Mouse (Mus musculus) C2C12 (cell line): ENCODE results near the gene Msrb3. TPM values are rescaled to one million over a fixed set of nuclear protein-coding genes. Genes with fewer than 3 reads are reported as not detected.

ENCODE experiments used
- H3K27me3 ChIP-seq: one replicate; pipeline ENCODE4 v1.6.1; 2011; ENCODE audit not compliant: control insufficient read depth, insufficient read depth, insufficient read length
- H3K36me3 ChIP-seq: one replicate; pipeline ENCODE4 v1.6.1; 2011; ENCODE audit not compliant: control insufficient read depth, insufficient read depth
- H3K4me3 ChIP-seq: one replicate; pipeline ENCODE4 v1.5.1; 2011; ENCODE audit warnings: mild to moderate bottlenecking, control low read depth; ENCODE audit not compliant: poor library complexity, insufficient read depth, severe bottlenecking
- H3K79me2 ChIP-seq: one replicate; pipeline ENCODE4 v1.6.1; 2011; ENCODE audit not compliant: control insufficient read depth, insufficient read depth
- H3K79me3 ChIP-seq: one replicate; pipeline ENCODE4 v1.6.1; 2011; ENCODE audit warnings: low read depth, control low read depth
- H3ac ChIP-seq: one replicate; pipeline ENCODE3; 2011; ENCODE audit warnings: low read depth; ENCODE audit not compliant: control insufficient read depth, insufficient read length
- CEBPB ChIP-seq: IDR thresholded peaks from one replicate; pipeline ENCODE4 v1.6.1; 2011; ENCODE audit warnings: low read depth, mild to moderate bottlenecking, control low read depth, moderate library complexity
- CTCF ChIP-seq: IDR thresholded peaks from one replicate; pipeline ENCODE4 v1.5.1; 2011; ENCODE audit not compliant: control insufficient read depth, insufficient read depth, insufficient read length
- FOSL1 ChIP-seq: IDR thresholded peaks from one replicate; pipeline ENCODE4 v1.8.0; 2011; ENCODE audit warnings: mild to moderate bottlenecking, low read length; ENCODE audit not compliant: poor library complexity, insufficient read depth, severe bottlenecking
- MAX ChIP-seq: IDR thresholded peaks from one replicate; pipeline ENCODE4 v1.6.1; 2011; ENCODE audit warnings: mild to moderate bottlenecking, control low read depth
- MYOD1 ChIP-seq: IDR thresholded peaks from one replicate; pipeline ENCODE4 v1.6.1; 2011; ENCODE audit warnings: low read depth; ENCODE audit not compliant: control insufficient read depth, insufficient read length
- MYOG ChIP-seq: IDR thresholded peaks from one replicate; pipeline ENCODE4 v1.6.1; 2011; ENCODE audit not compliant: control insufficient read depth, insufficient read length; ENCODE audit errors: extremely low read depth
- USF1 ChIP-seq: IDR thresholded peaks from one replicate; pipeline ENCODE4 v1.6.1; 2011; ENCODE audit warnings: low read depth, mild to moderate bottlenecking, control low read depth, moderate library complexity
- polyA plus RNA-seq: library from polyadenylated mRNA; unstranded; fragments of >200 nt; fragmentation: generic; extraction: Trizol; gene quantifications from one replicate; pipeline ENCODE4 v1.2.1, GENCODE M21; 2012; ENCODE audit warnings: missing spikeins

The Msrb3 gene
- polyA plus RNA-seq, 1 experiment, result 13.3 TPM

DNA sequence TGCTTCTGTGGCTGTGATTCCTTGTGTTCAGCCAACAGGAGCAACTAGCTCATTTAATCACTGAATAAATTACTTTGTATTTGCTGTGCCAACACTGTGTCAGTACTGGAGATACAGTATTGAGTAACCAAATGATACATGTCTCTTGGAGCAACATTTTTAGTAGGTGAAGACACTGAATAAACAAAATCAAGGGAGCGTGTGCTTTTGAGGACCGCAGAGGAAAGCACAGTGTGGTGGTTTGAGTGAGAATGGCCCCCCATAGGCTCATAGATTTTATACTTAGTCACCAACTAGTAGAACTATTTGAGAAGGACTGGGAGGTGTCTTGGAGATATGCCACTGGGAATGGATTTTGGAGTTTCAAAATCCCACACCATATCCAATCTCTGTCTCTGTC lies 164.5 kb downstream of the Msrb3 start:
- H3K79me3 ChIP-seq, result no peaks in the 10 kb centered on the region
- H3K36me3 ChIP-seq, result no peaks in the 10 kb centered on the region
- H3ac ChIP-seq, result no peak overlapping the region
- no peaks in the 10 kb centered on the region for H3K27me3 ChIP-seq
- H3K4me3 ChIP-seq, result no peak overlapping the region
- no peaks in the 10 kb centered on the region for H3K79me2 ChIP-seq
- TF ChIP-seq MYOD1, result no peak
- no peak for TF ChIP-seq USF1
- TF ChIP-seq CEBPB, result no peak
- no peak for TF ChIP-seq CTCF
- no peak for TF ChIP-seq MYOG
- no peak for TF ChIP-seq FOSL1
- no peak for TF ChIP-seq MAX

Other genes starting within 250 kb of the Msrb3 start
- 3.5 TPM for gene Lemd3, start 80.2 kb upstream of the Msrb3 start, polyA plus RNA-seq
- gene Wif1, start 134.9 kb upstream of the Msrb3 start, polyA plus RNA-seq, result not detected